ENCODE assay signal across 9 mouse cellular contexts in the genomic region with DNA sequence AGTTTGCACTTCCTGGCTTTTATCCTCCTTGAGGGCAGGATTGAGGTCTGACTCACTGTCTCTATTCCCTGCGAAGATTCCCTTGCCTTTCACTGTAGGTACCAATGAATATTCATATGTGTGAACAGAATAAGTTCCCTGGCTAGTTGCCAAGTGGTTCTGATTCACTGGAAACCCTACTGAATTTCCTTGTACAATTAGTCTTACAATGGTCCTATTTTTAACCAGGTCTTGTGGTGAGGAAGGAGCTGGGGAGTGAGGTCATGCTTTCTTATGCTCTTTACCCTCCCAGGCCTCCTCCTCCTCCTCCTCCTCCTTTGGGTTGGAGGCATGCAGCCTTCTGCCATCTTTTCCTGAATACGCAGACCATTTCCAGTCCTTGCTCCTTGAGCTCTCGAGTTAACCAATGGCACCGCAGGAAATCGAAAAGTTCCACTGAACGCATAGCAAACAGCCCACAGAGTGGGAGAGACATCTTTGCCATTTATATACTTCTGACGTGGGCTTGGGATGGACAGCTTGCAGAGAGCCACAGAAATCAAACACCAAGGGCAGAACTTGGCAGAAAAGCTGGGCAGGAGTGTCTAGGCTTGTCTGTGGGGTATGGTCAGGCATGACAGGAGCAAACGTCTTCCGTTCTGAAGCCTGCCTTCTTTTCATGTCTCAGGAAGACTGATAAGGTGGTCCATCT.
A peak's percentile ranks its signal among the peaks of the same experiment; 100 is the strongest.
DNase-seq lines count a peak whose midpoint lies in the region; ATAC-seq and TF ChIP-seq lines count a peak whose summit lies in the region.
"Had no signal": no experiment of that assay in that cellular context is flagged by ENCODE, and none has a peak within 500 bp of the region (broad histone marks: within the 10 kb centered on the region; RNA-seq: fewer than 3 reads in every experiment).

No protein-coding gene starts in this region.

- H3K36me3 ChIP-seq in midbrain, embryonic 12.5 days, result no peaks in the 10 kb centered on the region

- WGBS in midbrain, embryonic 12.5 days, result 76% methylated on average over 9 of the region's 9 CpGs

- ATAC-seq in midbrain, embryonic 12.5 days (ENCODE audit: low FRiP score, low read depth), result peak; percentile 48; the same call in 1 of the 2 replicates

- peak; percentile 48 for DNase-seq in kidney, adult 9 months
- no peak for DNase-seq in kidney, adult 11 months
- peak; percentile 77 for DNase-seq in Muller cell, postnatal 12 days (ENCODE audit: inconsistent ontology term)
- no peak for DNase-seq in cerebellum, adult 11-12 months
- DNase-seq in cerebellum, postnatal 36 days, result no peak
- no peak for DNase-seq in layer of hippocampus, adult 8-10 months (ENCODE audit: low spot score in 2 of 2)
- DNase-seq: lung, adult 2 months had no signal

- H3K9ac ChIP-seq in midbrain, embryonic 12.5 days (replicated peaks), result no peak overlapping the region

- H3K4me3 ChIP-seq in embryonic fibroblast, embryonic 13.5 days (ENCODE audit: insufficient read depth, low read length), result no peak overlapping the region
- H3K4me3 ChIP-seq in midbrain, embryonic 12.5 days, result no peak overlapping the region

- H3K27ac ChIP-seq in embryonic fibroblast, embryonic 13.5 days (ENCODE audit: insufficient read depth, low read length), result peak overlapping the region; percentile 6; the same call in 1 of the 2 replicates
- H3K27ac ChIP-seq in midbrain, embryonic 12.5 days (replicated peaks), result 0 out of 2 replicates have a peak overlapping the region, but pooled peaks have one; percentile 22

- no peak for TF ChIP-seq POLR2A in embryonic fibroblast, embryonic 13.5 days (IDR thresholded peaks at IDR 0.05; ENCODE audit: low read depth, low read length)

- H3K4me1 ChIP-seq in embryonic fibroblast, embryonic 13.5 days (ENCODE audit: control insufficient read depth, insufficient read depth, low read length), result peaks cover 4% of the 10 kb centered on the region
- peaks cover 14% of the 10 kb centered on the region for H3K4me1 ChIP-seq in midbrain, embryonic 12.5 days

- no peak for TF ChIP-seq CTCF in embryonic fibroblast, embryonic 13.5 days (IDR thresholded peaks at IDR 0.05; ENCODE audit: borderline replicate concordance, insufficient read depth, low read length)

- no peak overlapping the region for H3K4me2 ChIP-seq in midbrain, embryonic 12.5 days (replicated peaks)

- H3K27me3 ChIP-seq in midbrain, embryonic 12.5 days, result no peaks in the 10 kb centered on the region

- no peaks in the 10 kb centered on the region for H3K9me3 ChIP-seq in midbrain, embryonic 12.5 days

Comparison
In these comparisons a context has a peak if more than half of its experiments do, and no peak if none do; other contexts are left out.
1. DNase-seq: peak in kidney, adult 9 months (single experiment) and Muller cell, postnatal 12 days (single experiment); none in kidney, adult 11 months (single experiment), cerebellum, adult 11-12 months (single experiment), cerebellum, postnatal 36 days (0 of 2) and layer of hippocampus, adult 8-10 months (0 of 2).